Mouse (Mus musculus): ENCODE measurements at regions not wholly inside any gene's neighbourhood (a gene's known extent, or its start where the extent isn't known, plus 50 kb on each side); places are given as distances from the start of the nearest gene placed in this dataset.
"Not testable (repeated sequence)": the region's sequence is repeated elsewhere in the genome, so short reads cannot be mapped to it uniquely, and the experiment has no call there.

GRCm38 (mm10) chr1:23316288-23316687, 81.3 kb downstream of the Ogfrl1 start:
- not testable (repeated sequence) for DNase-seq (ENCODE audit: low spot score)

DNA sequence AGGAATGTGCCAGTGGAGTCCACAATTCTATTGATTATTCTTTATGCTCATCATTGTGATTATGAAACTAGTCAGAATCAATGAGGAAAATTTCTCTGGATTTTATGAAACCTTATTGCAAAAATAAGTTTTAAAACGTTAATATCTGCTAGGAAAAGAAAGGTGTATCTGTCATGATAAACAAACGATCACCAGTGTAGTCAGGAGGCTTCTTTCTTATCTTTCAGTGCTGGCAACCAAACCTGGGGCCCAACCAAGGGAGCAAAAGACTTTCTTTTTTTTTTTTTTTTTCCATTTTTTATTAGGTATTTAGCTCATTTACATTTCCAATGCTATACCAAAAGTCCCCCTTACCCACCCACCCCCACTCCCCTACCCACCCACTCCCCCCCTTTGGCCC, 82.7 kb downstream of the Ogfrl1 start:
- not testable (repeated sequence) for DNase-seq (ENCODE audit: low spot score)

DNA sequence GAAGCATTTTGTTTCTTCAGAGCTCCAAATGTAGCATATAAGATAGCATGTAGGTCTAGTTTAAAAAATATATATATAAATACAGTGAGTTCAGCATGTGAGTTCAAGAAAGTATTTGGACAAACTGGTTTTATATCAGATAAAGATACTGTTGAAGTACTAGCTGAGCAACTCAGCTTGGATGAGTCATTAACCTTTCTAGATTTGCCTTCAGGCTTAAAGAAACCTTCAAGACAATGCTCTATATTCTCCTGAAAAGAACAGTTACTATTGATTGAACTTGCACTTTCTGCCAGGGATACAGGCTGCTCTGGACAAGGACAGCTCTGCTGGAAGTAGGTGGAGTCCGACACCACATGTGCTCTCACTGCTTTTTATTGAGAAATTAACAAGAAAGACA, 104.9 kb downstream of the Ogfrl1 start:
- no peak for DNase-seq (ENCODE audit: low spot score)

GRCm38 (mm10) chr1:23286741-23287140, 110.8 kb downstream of the Ogfrl1 start:
- peak; percentile 14 for DNase-seq (ENCODE audit: low spot score)

DNA sequence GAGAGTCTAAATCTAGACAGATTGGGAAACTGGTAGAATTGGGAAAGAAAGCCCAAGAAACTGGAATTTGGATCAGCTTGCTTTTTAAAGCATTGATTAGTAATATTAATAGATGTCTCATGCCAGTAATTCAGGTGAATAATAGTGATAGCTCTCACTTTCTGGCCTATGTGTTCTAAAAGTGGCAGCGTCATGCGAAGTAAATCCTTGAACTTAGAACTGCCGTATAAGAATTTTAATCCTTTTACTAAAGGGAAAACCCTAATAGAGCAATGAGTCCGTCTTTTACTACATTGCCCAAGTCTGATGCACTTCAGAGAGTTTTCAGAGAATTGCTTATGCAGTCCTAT, 114.7 kb downstream of the Ogfrl1 start:
- no peak for DNase-seq (ENCODE audit: low spot score)

DNA sequence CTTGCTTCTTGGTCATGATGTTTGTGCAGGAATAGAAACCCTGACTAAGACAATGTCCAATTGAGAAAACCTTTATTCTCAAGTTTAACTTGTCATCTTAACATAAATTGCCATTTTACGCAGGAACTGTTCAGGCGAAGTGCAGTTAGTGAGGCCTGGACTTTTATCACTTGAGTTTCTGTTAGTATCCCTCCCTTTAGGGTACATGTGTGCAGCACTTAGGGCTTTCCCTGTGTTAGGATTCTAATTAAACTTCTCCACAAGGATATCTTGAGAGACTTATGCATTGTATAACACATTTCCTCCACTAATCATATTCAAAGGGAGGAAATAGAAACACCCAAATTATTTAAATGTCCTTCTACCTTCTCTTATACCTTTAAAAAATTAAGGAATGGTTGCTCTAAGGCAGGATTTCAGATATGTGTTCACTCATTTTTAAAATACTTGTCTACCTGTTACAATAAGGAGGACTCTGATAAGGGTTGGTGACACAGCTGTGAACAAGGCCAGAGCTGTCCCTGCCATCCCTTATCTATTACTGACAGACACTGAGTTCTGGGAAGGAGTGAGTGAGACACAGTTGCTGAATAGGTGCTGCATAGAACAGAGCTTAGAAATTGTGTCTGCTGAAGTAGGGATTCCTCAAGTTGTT, 115.2 kb downstream of the Ogfrl1 start:
- no peak for DNase-seq (ENCODE audit: low spot score)

GRCm38 (mm10) chr1:23279827-23280226, 117.7 kb downstream of the Ogfrl1 start:
- no peak for DNase-seq (ENCODE audit: low spot score)

DNA sequence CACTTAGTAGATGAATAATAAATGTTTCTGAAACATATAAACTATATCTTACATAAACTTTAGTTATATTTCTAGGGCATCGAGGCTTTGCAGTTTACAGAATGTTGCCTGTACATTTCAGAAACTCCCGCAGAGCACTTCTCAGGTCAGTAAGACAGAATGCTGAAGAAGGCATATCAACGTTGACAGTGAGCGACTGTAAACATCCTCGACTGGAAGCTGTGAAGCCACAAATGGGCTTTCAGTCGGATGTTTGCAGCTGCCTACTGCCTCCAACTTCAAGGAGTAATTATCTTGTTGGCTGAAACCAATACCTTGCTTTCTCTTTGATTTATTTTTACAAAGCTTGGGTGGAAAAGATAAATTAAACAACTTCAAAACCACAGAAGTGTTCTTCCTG, 125.5 kb downstream of the Ogfrl1 start:
- DNase-seq (ENCODE audit: low spot score), result no peak

- DNase-seq (ENCODE audit: low spot score), result no peak
Observed at GRCm38 (mm10) chr1:23270910-23271822, 126.4 kb downstream of the Ogfrl1 start.

GRCm38 (mm10) chr1:23268062-23268461, 129.5 kb downstream of the Ogfrl1 start:
- no peak for DNase-seq (ENCODE audit: low spot score)

DNA sequence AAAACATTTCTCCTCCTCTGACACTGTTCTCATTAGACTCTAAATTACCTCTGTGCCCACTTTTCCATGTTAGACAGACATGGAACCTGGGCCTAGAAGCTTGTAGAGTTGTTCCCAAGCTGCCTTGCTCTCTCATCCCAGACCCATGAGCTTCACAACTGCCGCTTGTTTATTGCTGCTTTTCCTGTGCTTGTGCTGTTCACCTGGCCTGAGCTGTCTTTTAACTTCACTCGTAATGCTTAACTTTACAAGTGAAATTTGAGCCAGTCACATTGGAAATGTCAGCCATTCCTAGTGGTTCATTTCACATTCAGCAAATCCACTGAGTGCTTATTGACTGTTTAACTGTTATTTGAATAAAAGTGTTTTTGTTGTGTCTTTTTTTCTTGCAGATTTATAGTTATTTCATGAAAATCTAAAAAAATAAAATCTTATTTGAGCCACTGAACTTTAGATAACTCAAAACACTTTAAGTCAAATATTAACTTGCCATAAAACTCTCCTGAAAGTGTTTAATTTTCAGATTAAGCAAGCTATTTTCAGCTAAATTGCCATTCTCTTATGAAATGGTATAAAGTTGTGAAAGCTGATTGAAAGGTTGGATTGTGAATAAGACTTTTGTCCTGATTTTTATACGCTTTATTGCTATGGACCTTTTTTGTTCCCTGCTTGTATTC, 131.9 kb downstream of the Ogfrl1 start:
- DNase-seq (ENCODE audit: low spot score), result no peak

GRCm38 (mm10) chr1:23264251-23264650, 133.3 kb downstream of the Ogfrl1 start:
- DNase-seq (ENCODE audit: low spot score), result no peak

GRCm38 (mm10) chr1:23263798-23264197, 133.8 kb downstream of the Ogfrl1 start:
- no peak for DNase-seq (ENCODE audit: low spot score)

DNA sequence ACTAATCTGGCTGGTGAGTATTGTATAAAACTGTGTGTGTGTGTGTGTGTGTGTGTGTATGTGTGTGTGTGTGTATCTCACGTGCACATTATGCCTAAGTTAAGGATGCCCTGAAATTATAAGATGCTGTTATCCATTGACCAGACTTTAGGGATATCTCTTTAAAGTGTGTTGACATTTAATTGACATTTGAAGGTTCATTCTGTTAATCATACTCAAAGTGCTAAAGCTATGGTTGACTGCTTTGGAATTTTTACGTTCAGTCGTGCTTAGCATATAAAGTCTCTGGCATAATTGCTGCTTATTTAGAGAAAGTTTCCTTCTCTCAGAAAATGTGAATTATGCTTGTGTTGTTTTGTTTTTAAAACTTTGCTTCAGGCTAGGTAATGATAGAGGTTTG, 135.9 kb downstream of the Ogfrl1 start:
- DNase-seq (ENCODE audit: low spot score), result no peak

GRCm38 (mm10) chr1:23257306-23257895, 140.2 kb downstream of the Ogfrl1 start:
- DNase-seq (ENCODE audit: low spot score), result no peak

DNA sequence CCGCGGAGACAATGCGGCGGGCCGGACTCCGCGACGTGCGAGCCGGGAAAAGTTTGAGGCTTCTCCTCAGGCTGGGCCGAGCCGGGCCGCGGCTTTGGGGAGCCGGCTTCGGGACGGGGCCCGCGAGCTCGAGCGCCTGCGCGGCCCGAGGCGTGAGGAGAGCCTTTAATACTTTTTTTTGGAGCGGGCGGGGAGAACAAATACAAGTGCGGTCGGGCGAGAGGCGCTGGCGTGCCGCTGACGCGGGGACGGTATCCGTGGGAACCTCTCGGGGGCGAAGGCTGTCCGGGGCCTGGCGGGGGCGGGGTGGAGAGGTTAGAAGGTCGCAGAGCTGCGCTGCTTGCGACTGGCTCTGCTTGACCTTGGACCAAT, 141.0 kb downstream of the Ogfrl1 start:
- peak; percentile 80 for DNase-seq (ENCODE audit: low spot score)

DNA sequence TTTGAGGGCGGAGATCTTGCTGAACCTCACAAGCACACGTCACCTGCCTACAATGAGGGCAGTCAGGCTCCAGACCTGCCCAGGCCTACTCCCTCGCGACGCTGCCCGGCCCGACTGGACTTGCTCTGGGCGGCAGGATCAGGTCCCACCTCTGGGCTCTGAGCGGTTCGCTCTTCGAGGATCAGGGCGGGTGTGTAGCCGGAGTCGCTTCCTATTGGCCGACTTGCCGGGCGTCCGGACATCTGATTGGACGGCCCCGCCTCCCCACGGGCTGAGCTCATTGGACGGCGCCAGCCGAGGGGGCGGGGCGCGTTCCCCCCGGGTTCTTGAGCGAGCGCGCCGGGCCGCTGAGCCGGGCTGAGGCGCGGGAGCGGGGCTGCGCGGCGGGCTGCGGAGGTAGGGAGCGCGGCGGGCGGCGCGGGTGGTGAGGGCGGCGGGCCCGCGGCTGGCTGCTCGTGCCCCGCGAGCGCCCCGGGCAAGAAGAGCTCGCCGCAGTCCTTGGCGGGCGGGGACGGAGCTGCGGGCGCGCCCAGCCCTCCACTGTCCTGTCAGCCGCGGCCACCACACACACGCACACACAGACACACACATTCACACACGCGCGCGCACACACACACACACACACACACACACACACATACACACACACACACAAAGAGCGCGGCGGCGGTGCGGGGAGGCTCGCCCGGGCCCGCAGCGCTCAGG, 141.5 kb downstream of the Ogfrl1 start:
- peak; percentile 97 for DNase-seq (ENCODE audit: low spot score)

DNA sequence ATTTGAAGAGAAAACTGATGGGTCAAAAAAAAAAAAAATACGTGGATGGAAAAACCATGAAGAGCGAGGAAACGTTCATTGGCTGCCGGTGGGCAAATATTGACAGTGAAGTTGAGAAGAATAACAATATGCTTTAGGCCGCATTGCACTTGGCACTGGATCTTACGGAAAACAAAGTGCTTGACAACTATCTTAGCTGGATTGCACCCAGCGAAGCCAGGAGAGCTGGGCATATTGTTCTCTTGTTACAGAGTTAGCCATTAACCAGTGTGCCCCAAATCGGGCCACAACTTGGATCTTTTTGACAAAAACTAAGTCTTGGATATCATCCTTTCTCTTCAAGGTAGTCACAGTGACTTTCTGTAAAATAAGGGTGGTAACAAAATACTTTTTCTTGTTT, 143.3 kb downstream of the Ogfrl1 start:
- DNase-seq (ENCODE audit: low spot score), result no peak

DNA sequence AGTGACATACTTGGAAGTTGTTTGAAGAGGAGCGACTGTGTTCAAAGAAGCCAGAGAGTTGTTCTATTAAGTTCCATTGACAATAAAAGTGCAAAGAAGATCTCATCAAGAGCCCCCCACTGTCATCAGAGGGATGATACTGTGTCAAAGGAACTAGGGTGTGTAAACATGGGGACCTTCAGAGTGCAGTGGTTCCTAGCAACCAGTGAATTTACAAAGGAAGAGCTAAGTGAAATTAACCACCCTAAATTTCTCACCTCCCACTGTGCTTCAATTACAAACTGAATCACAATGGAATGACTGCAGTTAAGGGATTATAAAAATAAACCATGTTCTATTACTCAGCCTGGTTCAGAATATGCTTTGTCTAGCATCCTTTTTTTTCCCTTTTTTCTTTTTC, 129.5 kb upstream of the 4933415F23Rik start:
- no peak for DNase-seq (ENCODE audit: low spot score)

DNA sequence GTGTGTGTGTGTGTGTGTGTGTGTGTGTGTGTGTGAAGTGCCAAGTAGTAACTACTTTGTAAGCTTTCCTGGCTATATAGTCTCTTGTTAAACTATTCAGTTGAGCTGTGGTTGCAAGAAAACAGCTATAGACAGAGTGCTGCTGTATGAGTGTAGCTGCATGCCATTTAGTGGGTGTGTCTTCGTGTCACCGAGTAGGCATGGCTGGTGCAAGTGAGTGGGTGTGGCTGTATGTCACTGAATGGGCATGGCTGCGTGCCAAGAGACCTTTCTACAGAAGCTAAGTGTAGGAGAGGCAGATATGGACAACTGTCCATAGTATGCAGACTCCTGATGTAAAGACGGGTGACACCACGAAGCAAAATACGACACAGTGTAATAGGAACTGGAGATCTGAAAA, 126.4 kb upstream of the 4933415F23Rik start:
- no peak for DNase-seq (ENCODE audit: low spot score)

DNA sequence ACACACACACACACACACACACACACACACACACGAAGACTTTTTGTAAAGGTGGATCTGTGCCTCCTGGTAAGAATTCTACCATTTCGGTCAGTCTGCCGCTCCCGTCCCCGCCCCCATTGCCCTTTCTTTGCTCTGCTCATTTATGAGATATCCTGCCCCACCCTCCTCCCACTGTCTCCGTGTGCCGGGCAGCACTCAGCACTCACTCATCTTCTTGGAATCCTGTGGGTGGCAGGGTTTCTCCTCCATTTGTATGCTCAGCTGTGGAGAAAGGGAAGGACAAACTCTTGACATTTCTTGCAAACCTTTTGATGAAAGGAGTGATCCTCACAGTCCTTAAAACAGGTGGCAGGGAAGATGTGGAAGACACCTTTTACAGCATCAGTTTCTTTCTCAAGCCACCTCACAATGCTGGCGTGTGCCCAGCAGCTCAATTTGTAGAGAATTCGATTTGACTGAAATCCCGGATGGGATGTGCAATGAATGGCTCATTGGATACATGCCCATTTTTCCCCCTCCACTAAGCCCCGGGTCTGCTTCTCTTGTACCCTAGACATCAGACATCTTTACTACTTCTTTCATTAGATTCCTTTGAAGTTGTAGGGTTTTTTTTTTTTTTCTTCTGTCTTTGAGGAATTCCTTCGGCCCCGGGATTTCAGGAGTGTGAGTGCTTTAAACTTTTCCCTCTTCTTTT, 112.6 kb upstream of the 4933415F23Rik start:
- DNase-seq (ENCODE audit: low spot score), result no peak

Measured in ovary, postnatal 36 days (tissue).